Mouse (Mus musculus) thymus, adult 18-20 months (tissue): ENCODE data around the gene Man1c1.

Source experiments
- DNase-seq, 2 experiments: peaks; one replicate each; pipeline ENCODE4 v3.0.0; 2022; ENCODE audit warnings: mixed read lengths in 2 of 2

Gene Man1c1

DNA sequence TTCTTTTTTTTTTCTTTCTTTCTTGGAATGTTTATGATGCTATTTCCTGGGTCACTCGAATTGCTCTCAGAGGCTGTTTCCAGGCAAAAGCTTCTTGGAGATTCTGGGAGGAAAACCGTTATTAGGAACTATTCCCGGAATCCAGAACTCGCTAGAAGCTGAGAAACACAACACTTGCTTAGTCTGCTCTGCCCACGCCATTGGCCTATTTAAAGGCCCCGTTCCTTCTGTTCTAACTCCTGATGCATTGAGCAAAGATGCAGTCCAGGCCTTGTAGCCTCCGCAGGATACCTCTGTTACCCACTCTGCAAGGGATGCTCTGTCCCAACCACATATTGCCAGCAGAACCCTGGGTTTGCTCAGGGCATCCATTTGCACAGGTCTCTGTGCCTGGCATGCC lies 103.3 kb downstream of the Man1c1 start:
- no peak for DNase-seq

DNA sequence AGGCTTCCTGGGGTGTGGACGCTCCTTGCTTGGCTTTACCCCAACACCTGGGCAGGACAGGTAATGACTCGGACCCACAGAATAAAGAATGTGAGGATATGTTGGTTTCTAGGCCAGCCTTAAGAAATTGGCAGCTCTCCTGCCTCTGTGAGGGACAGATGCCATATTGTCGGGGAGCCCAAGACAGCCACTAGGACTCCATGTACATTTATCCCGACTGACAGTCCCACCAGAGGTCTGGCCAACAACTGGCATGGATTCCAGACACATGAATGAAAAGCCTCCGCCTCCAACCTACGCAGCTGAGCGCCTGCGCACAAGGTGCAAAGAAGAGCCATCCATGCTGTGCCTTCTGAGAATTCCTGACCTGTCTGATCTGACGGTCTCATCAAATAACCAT lies 104.0 kb downstream of the Man1c1 start:
- DNase-seq = no peak

- DNase-seq = no peak
Measured at GRCm38 (mm10) chr4:134596816-134597692, 107.0 kb downstream of the Man1c1 start.

DNA sequence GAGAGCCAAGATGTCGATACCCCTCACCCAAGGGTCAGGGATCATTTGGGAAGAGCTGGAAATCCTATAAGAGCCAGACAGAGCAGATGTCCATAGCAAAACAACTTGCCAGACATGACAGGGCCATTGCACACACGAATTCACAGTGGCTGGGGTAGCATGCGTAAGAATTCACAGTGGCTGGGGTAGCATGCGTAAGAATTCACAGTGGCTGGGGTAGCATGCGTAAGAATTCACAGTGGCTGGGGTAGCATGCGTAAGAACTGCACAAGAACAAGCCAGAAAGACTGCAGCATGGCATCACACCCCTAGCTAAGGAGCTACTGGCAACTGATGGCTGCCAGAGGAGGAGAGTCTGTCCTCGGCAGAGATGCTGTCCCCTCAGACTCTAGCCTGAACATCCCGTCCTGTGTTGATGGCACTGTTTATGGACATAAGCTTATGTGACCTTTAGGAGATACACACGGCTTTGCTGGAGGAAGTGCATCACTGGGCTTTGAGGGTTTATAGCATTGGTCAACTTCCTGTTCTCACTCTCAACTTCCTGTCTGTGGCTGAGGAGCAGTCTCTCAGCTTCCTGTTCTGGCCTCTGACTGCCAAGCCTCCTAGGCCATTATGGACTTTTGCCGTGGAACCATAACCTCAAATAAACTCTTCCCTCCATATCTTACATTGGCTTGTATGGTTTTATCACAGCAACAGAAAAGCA lies 109.2 kb downstream of the Man1c1 start:
- DNase-seq = no peak

- DNase-seq = no peak
Measured at GRCm38 (mm10) chr4:134592442-134592841, 111.6 kb downstream of the Man1c1 start.

DNA sequence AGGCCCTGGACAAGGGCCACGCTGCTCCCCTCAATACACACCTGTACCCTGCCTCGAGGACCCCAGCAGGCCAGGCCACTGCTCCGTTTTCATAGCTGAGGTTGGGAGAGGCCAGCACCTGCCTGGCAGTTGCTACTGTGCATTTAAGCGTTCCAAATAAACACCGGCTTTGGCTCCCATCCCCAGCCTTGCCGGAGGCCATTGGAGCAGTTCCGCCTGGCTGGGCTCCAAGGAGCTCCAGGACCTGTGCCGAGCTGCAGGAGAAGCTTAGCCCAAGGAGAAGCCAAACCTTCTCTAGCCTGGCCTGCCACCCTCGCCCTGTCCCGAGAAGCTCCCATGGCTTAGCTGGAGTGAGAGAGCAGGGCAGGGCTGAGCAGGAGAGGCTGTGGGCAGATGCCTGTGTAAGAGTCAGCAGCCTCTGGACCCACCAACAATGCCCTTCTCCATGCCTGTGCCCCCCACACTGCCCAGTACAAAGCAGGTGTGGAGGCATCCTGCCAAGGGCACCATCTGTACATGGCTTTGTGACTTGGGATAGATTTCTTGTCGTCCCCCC lies 112.5 kb downstream of the Man1c1 start:
- DNase-seq = no peak

DNA sequence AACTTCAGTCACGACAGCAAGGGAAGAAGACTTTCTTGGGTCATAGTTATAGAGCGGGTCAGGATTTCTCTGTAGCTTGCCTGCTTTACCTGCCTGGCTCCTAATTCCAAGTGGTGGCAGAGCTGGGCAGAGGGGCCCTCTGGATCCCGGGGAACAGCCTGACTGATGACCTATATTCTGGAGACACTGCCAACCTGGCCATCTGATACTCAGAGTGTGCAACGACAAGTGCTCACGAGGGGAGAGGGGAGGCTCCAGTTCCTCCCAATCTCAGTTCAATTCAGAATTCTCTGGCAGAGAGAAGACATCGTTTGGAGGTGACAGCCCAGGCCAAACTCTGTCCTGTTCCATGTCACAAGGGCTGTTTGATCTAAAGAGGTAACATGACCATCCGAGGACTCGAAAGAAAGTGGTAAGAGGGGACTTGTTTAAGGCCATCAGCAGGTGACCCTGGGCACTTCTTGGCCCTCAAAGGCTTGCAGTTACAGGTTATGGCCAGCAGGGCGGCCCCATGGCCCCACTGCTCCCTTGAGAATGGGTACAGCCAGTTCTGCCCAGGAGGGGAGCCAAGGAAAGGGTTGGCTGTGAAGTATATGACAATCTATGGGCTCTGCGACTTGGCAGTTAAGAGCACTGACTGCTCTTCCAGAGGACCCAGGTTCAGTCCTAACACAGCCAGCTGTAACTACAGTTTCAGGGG lies 113.7 kb downstream of the Man1c1 start:
- no peak for DNase-seq

- no peak for DNase-seq
Measured at GRCm38 (mm10) chr4:134589786-134590185, 114.3 kb downstream of the Man1c1 start.

- DNase-seq = no peak
Measured at GRCm38 (mm10) chr4:134588951-134589350, 115.1 kb downstream of the Man1c1 start.

GRCm38 (mm10) chr4:134588287-134588686 lies 115.8 kb downstream of the Man1c1 start:
- no peak for DNase-seq

- DNase-seq = no peak
Measured at GRCm38 (mm10) chr4:134587636-134588197, 116.4 kb downstream of the Man1c1 start.

GRCm38 (mm10) chr4:134586631-134587030 lies 117.5 kb downstream of the Man1c1 start:
- no peak for DNase-seq

DNA sequence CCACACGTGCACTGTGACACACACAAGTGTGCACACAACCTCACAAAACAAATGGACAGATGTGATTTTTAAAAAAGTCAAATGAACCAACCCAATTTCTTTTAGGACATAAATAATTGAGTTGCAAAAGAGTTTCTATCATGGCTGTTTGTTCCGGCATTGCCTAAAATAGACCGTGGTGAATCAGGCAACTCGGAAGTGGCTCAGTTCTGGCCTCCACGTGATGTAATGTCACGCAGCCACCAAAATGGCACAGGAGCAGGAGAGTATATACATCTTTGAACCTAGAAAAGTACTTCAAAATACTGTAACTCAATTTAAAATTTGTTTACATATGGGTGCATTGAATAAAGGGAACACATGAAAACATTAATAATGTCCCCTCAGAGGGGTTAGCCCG lies 118.0 kb downstream of the Man1c1 start:
- no peak for DNase-seq

- no peak for DNase-seq
Measured at GRCm38 (mm10) chr4:134583513-134583912, 120.6 kb downstream of the Man1c1 start.

- no peak for DNase-seq
Measured at GRCm38 (mm10) chr4:134581365-134581764, 122.7 kb downstream of the Man1c1 start.

DNA sequence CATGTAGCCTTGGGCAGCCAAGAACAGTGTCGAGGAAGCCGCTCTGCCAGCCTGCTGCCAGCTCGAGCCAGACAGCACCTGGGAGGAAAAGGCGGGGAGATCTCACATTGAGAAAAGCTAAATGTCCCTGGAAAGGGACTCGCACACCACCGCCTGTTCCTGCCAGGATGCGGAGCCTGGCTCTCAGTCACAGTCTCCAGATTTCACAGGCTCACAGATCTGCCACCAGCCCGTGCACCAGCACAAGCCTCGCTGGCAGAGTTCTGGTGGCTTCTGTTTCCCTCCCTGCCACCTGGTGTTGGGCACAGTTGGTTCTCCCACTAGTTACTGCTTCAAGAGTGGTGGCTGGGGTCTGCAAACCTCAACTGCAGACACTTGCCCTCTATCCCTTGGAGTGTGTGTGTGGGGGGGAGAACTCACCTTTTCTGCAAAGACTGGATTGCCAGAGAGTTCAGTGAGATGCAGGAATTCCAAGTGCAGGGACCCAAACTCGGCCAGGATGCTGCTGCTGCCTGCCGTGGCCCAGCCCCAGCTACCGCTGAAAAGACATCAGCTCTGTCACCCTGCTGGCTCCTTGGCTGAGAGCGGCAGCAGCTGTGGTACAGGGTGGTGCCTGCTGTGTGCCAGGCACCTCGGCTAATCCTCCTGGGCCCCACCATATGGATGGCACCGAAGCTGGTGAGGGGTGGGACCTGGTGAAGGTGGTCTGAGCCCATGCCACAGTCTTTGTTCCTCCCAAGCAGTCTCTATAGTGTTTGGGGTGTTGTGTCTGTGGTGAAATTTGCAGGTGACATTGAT lies 123.5 kb downstream of the Man1c1 start:
- DNase-seq = no peak

- DNase-seq = no peak
Measured at GRCm38 (mm10) chr4:134579620-134580019, 124.5 kb downstream of the Man1c1 start.

- DNase-seq = no peak
Measured at GRCm38 (mm10) chr4:134579212-134579611, 124.9 kb downstream of the Man1c1 start.

- no peak for DNase-seq
Measured at GRCm38 (mm10) chr4:134578407-134578806, 125.7 kb downstream of the Man1c1 start.

GRCm38 (mm10) chr4:134577281-134577680 lies 126.8 kb downstream of the Man1c1 start:
- DNase-seq = no peak

- no peak for DNase-seq
Measured at GRCm38 (mm10) chr4:134575486-134575885, 128.6 kb downstream of the Man1c1 start.
